Mouse (Mus musculus) hindbrain, postnatal 0 days (tissue): ENCODE results near the gene Rtl5. TPM values are rescaled to one million over a fixed set of nuclear protein-coding genes. Genes with fewer than 3 reads are reported as not detected.

Experiments
- ATAC-seq: fragments of 200-750 bp; cut with Nextera tagmentation; 2 replicates; pipeline ENCODE4 v1.8.0; 2017; ENCODE audit warnings: mild to moderate bottlenecking, moderate TSS enrichment, moderate library complexity
- DNase-seq: peaks from one replicate; pipeline ENCODE4 v3.0.0-alpha.2; 2015; ENCODE audit warnings: low spot score
- H3K27ac ChIP-seq: fragments of 300-500 bp; sonication (generic); 2 replicates; pipeline ENCODE4 v1.5.1; 2014; ENCODE audit warnings: mild to moderate bottlenecking
- H3K27me3 ChIP-seq: fragments of 300-500 bp; sonication (generic); 2 replicates; pipeline ENCODE4 v1.6.1; 2014; ENCODE audit warnings: low read length, mixed read lengths; ENCODE audit not compliant: insufficient read depth
- H3K36me3 ChIP-seq: fragments of 300-500 bp; sonication (generic); 2 replicates; pipeline ENCODE4 v1.6.1; 2014; ENCODE audit warnings: low read length, mixed read lengths; ENCODE audit not compliant: insufficient read depth
- H3K4me1 ChIP-seq: fragments of 300-500 bp; sonication (generic); 2 replicates; pipeline ENCODE4 v1.6.1; 2014; ENCODE audit warnings: antibody characterized with exemption, low read length, mixed read lengths; ENCODE audit not compliant: insufficient read depth
- H3K4me2 ChIP-seq: fragments of 300-500 bp; sonication (generic); 2 replicates; pipeline ENCODE4 v1.6.1; 2014; ENCODE audit warnings: low read depth, mild to moderate bottlenecking, low read length, moderate library complexity, mixed read lengths
- H3K4me3 ChIP-seq: fragments of 300-500 bp; sonication (generic); 2 replicates; pipeline ENCODE4 v1.5.1; 2014; ENCODE audit warnings: low read length
- H3K9ac ChIP-seq: fragments of 300-500 bp; sonication (generic); replicated peaks from 2 replicates; pipeline ENCODE4 v1.6.1; 2014; ENCODE audit warnings: mild to moderate bottlenecking, low read length, moderate library complexity, mixed read lengths
- H3K9me3 ChIP-seq: fragments of 300-500 bp; sonication (generic); 2 replicates; pipeline ENCODE4 v1.6.1; 2016; ENCODE audit warnings: low read length, mixed read lengths
- CTCF ChIP-seq: IDR thresholded peaks from 2 replicates; pipeline ENCODE4 v1.5.1; 2016; ENCODE audit warnings: antibody characterized with exemption, control low read depth, low read depth
- WGBS: fragments of 180-500 bp; shearing (Covaris S2); extraction: QIAGEN DNeasy Blood & Tissue Kit; methylation state at CpG from one replicate; pipeline ENCODE4 v1.1.7; 2014; 5-methylcytosine and 5-hydroxymethylcytosine counted together
- polyA plus RNA-seq: library from polyadenylated mRNA; unstranded; fragments of >200 nt; fragmentation: Nextera tagmentation; extraction: Ambion mirVana; gene quantifications from 2 replicates; pipeline ENCODE4 v1.2.1, GENCODE M21; 2015
- total RNA-seq: library from RNA; depleted of rRNA; stranded (reverse); fragments of >200 nt; gene quantifications from 2 replicates; pipeline ENCODE4 v1.2.3, GENCODE M21; 2014

The Rtl5 gene
- total and polyA plus RNA-seq, 2 experiments from 2014 or later: 4.8 to 33.8 TPM

DNA sequence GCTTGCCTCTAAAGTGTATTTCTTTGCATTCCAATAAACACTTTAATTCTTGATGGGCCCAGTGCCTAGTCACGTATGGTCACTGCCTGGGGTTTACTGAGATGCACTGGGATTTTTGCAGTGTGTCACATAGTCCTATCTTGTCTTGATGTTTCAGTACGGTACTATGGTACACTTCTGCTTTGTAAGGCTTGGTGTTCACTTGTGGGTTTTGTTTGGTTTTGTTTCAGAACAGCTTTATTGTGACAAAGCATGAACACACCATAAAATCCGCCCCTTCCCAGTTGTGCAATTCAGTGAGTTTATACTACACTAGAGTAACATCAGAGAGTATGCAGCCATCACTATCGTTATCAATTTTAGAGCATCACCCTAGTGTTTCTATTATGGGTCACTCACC lies 17.1 kb downstream of the Rtl5 start:
- Histone ChIP-seq H3K27ac (no peak overlapping the region), H3K9me3 (no peaks in the 10 kb centered on the region), H3K4me2 (no peak overlapping the region), H3K9ac (no peak overlapping the region), H3K36me3 (no peaks in the 10 kb centered on the region), H3K27me3 (no peaks in the 10 kb centered on the region), H3K4me1 (no peaks in the 10 kb centered on the region), H3K4me3 (no peak overlapping the region)
- DNase-seq (no peak), ATAC-seq (no peak)
- 85% methylated on average over 4 of the region's 4 CpGs for WGBS
- TF ChIP-seq CTCF: no peak

DNA sequence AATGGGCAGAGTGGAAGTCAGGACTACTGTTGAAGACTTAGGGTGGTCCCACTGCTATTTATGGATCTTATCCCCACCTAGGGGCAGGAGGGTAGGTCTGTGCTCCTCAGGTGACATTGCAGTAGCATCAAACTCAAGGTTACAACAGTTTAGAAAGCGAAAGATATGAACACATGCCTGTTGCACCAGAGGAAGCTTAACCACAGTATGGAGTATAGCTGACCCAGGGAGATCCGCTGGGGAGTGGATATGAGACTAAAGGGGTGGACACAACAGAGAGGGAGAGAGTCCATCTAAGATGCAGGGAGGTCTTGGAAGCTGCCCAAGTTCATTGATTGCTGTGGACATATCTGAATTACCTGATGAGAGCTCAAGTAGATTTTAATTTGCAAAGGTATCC lies 17.7 kb downstream of the Rtl5 start:
- DNase-seq (no peak), ATAC-seq (no peak)
- no peak for TF ChIP-seq CTCF
- no peaks in the 10 kb centered on the region for H3K27me3 ChIP-seq
- H3K9ac ChIP-seq: no peak overlapping the region
- no peaks in the 10 kb centered on the region for H3K9me3 ChIP-seq
- WGBS: 89% methylated on average over 2 of the region's 2 CpGs
- no peak overlapping the region for H3K27ac ChIP-seq
- H3K4me3 ChIP-seq: no peak overlapping the region
- H3K4me2 ChIP-seq: no peak overlapping the region
- H3K4me1 ChIP-seq: no peaks in the 10 kb centered on the region
- H3K36me3 ChIP-seq: no peaks in the 10 kb centered on the region

DNA sequence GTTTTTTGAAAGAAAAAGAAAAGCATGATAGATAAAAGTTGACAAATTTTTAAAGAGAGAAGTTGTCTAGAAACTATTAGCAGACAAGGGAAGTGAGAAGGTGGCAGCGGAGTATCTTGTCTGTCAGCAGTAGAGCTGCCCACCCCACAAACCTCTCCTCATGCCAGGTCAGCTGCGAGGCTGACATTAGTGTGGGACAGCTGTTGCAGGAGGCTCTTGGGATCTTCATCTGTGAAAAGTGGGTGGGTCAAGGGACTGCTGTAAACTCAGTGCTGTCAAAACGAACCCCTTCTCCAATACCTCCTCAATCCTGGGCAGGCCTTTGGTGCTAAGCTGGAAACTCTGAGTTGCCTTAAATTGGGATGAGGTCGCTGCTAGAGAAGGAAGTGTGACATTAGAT lies 19.9 kb downstream of the Rtl5 start:
- H3K4me1 ChIP-seq: no peaks in the 10 kb centered on the region
- no peak overlapping the region for H3K27ac ChIP-seq
- no peaks in the 10 kb centered on the region for H3K36me3 ChIP-seq
- no peak overlapping the region for H3K9ac ChIP-seq
- no peak for TF ChIP-seq CTCF
- no peak overlapping the region for H3K4me2 ChIP-seq
- ATAC-seq (no peak), DNase-seq (no peak)
- H3K4me3 ChIP-seq: no peak overlapping the region
- no peaks in the 10 kb centered on the region for H3K9me3 ChIP-seq
- H3K27me3 ChIP-seq: no peaks in the 10 kb centered on the region
- 82% methylated on average over 4 of the region's 4 CpGs for WGBS

DNA sequence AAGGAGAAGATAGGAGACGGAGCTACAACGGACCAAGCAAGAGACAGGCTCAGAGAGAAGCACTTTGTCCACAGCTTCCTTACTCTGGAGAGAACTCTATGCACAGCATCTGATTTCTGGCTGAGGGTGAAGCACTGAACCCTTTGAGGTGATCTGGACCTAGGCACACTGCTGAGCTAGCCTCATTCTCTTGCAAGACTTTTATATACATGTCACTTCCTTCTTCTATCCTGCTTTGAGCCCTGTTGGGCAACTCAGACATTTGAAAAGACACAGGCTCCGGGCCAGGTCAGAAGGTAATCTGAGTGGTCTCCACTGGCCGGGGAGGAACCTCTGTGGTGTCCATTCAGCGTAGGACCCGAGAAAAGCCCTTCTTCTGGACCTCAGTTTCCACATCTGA lies 20.6 kb downstream of the Rtl5 start:
- Histone ChIP-seq H3K27me3 (no peaks in the 10 kb centered on the region), H3K4me1 (no peaks in the 10 kb centered on the region), H3K9ac (no peak overlapping the region), H3K4me3 (no peak overlapping the region), H3K9me3 (no peaks in the 10 kb centered on the region), H3K36me3 (no peaks in the 10 kb centered on the region), H3K27ac (no peak overlapping the region), H3K4me2 (no peak overlapping the region)
- WGBS: 79% methylated on average over 6 of the region's 6 CpGs
- ATAC-seq: no peak
- no peak for DNase-seq
- no peak for TF ChIP-seq CTCF

DNA sequence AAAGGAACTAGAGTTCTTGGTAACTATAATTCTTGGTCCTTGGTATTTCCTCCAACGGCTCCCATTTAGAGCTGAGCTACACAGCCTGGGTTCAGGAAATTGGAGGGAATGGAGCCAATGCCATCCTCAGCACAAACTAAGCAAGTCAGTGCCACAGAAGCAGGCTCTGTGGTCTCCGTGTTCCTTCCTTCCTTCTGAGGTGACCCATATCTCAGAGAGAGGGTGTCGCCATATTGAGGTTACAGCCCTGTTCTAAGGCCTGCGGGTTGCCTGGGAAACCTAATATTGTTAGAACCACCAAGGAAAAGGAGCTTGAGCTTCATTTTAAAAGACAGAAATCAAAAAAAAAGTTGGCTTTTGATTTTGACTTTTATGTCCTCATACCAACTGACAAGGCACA lies 28.7 kb downstream of the Rtl5 start:
- H3K4me2 ChIP-seq: no peak overlapping the region
- DNase-seq: no peak
- no peak overlapping the region for H3K27ac ChIP-seq
- WGBS: 83% methylated on average over 4 of the region's 4 CpGs
- H3K4me1 ChIP-seq: no peaks in the 10 kb centered on the region
- no peak overlapping the region for H3K4me3 ChIP-seq
- no peak for TF ChIP-seq CTCF
- no peak for ATAC-seq
- H3K27me3 ChIP-seq: no peaks in the 10 kb centered on the region
- no peak overlapping the region for H3K9ac ChIP-seq
- H3K36me3 ChIP-seq: no peaks in the 10 kb centered on the region
- no peaks in the 10 kb centered on the region for H3K9me3 ChIP-seq

DNA sequence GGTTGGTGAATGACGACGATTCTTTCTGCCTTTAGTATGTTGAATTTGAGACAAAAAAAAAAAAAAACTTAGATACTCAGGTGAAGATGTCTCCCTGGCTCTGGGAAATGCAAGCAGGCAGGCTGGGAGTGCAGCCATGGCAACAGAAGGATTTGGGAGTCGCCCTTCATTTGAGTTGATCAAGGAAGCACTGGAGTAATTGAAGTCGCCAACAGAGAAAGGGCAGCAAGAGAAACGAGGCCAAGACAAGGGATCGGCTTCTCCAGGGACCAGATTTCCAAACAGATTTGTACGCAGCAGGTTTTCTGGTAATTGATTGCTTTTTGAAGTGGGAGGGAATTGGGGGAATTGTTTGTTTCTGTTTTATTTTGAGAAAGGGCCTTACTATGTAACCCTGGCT lies 29.5 kb downstream of the Rtl5 start:
- DNase-seq (no peak), ATAC-seq (no peak)
- 57% methylated on average over 7 of the region's 7 CpGs for WGBS

DNA sequence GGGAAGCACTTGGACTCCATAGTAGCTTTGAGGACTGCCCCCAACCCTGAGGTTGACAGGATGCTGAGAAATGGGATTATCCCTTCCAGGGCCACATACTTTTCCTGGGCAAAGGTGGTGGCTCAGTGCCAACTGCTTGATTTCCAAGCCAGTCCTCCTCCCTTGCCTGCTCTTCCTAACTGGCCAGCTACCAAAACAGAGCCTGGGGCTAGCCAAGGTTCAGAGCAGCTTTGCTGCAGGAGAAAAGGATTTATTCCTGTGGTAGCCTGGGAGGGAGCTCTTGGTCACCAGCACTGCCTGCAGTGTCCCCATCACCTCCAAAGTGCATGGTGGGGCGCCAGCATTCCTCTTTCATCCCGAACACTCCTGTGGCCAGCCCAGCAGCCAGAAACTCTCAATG lies 33.6 kb downstream of the Rtl5 start:
- TF ChIP-seq CTCF: no peak
- Histone ChIP-seq H3K4me3 (no peak overlapping the region), H3K36me3 (no peaks in the 10 kb centered on the region), H3K4me1 (no peaks in the 10 kb centered on the region), H3K4me2 (no peak overlapping the region), H3K9me3 (no peaks in the 10 kb centered on the region), H3K27ac (no peak overlapping the region), H3K9ac (no peak overlapping the region), H3K27me3 (no peaks in the 10 kb centered on the region)
- WGBS: 48% methylated on average over 2 of the region's 2 CpGs
- ATAC-seq (no peak), DNase-seq (peak; percentile 54)

More for the DNA sequence above, 29.5 kb downstream of the Rtl5 start:
- no peaks in the 10 kb centered on the region for H3K4me1 ChIP-seq
- no peak overlapping the region for H3K4me2 ChIP-seq
- no peak overlapping the region for H3K4me3 ChIP-seq
- TF ChIP-seq CTCF: no peak
- H3K9me3 ChIP-seq: no peaks in the 10 kb centered on the region
- no peak overlapping the region for H3K27ac ChIP-seq
- H3K9ac ChIP-seq: no peak overlapping the region
- H3K27me3 ChIP-seq: no peaks in the 10 kb centered on the region
- no peaks in the 10 kb centered on the region for H3K36me3 ChIP-seq

DNA sequence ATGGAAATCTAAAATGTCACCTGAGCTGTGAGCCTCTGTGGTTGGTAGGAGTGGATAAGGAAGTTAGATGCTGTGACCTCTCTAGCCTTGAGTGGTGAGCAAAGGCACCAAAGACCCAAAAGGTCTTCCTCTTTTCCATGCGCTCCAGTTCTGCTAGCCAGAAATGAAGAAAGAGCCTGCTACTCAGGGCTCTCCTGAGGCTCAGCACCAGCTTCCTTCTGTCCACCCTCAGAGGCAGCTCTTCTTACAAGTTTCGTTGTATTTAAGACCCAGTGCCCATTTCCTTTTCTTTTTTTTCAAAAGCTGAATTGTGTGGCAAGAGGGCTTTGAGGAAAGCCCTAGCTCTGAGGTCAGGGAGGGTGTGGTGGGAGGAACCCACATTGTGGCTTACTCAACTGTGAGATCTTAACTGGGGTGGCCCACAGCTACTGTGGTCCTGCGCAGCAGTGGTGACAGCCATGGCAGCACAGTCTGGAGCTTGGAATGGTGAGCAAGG lies 34.2 kb downstream of the Rtl5 start:
- no peak overlapping the region for H3K27ac ChIP-seq
- no peak overlapping the region for H3K4me3 ChIP-seq
- WGBS: 60% methylated on average over 3 of the region's 3 CpGs
- no peaks in the 10 kb centered on the region for H3K9me3 ChIP-seq
- no peak for TF ChIP-seq CTCF
- H3K36me3 ChIP-seq: no peaks in the 10 kb centered on the region
- DNase-seq (no peak), ATAC-seq (no peak)
- no peaks in the 10 kb centered on the region for H3K4me1 ChIP-seq
- H3K27me3 ChIP-seq: no peaks in the 10 kb centered on the region
- no peak overlapping the region for H3K4me2 ChIP-seq
- H3K9ac ChIP-seq: no peak overlapping the region
